Mouse (Mus musculus) cerebellum, adult 11-12 months (tissue): Measurements from ENCODE around the gene B3gat3.

ENCODE experiments used
- DNase-seq: peaks from one replicate; pipeline ENCODE4 v3.0.0; 2022

The B3gat3 gene

GRCm38 (mm10) chr19:8898576-8898975 is 21.6 kb upstream of the B3gat3 start:
- no peak for DNase-seq

GRCm38 (mm10) chr19:8899079-8899478 is 21.1 kb upstream of the B3gat3 start:
- DNase-seq, result no peak

- no peak for DNase-seq
These were observed 16.8 kb upstream of the B3gat3 start for GRCm38 (mm10) chr19:8903412-8903811.

GRCm38 (mm10) chr19:8908531-8908930 is 11.6 kb upstream of the B3gat3 start:
- DNase-seq, result no peak

GRCm38 (mm10) chr19:8911810-8912209 is 8.4 kb upstream of the B3gat3 start:
- DNase-seq, result no peak

- no peak for DNase-seq
These were observed 6.0 kb upstream of the B3gat3 start for GRCm38 (mm10) chr19:8914212-8914611.

GRCm38 (mm10) chr19:8919000-8919399 is 1.2 kb upstream of the B3gat3 start:
- no peak for DNase-seq

- no peak for DNase-seq
These were observed 496 bp upstream of the B3gat3 start for GRCm38 (mm10) chr19:8919684-8920072.

GRCm38 (mm10) chr19:8920836-8921291 is 690 bp downstream of the B3gat3 start:
- DNase-seq, result no peak

GRCm38 (mm10) chr19:8921741-8922140 is 1.6 kb downstream of the B3gat3 start:
- DNase-seq, result no peak

GRCm38 (mm10) chr19:8926766-8927165 is 6.6 kb downstream of the B3gat3 start:
- DNase-seq, result peak; percentile 44

GRCm38 (mm10) chr19:8927891-8928525 is 7.8 kb downstream of the B3gat3 start:
- no peak for DNase-seq

GRCm38 (mm10) chr19:8928689-8929223 is 8.6 kb downstream of the B3gat3 start:
- DNase-seq, result peak; percentile 85

- DNase-seq, result peak; percentile 87
These were observed 9.3 kb downstream of the B3gat3 start, which contains the start of the genes Rom1 and Eml3 for GRCm38 (mm10) chr19:8929224-8930088. Gene Rom1, minus strand, starts transcription at chr19:8929356. Gene Eml3, plus strand, starts transcription at chr19:8929552.

GRCm38 (mm10) chr19:8930117-8930516 is 9.9 kb downstream of the B3gat3 start:
- DNase-seq, result no peak

- no peak for DNase-seq
These were observed 10.6 kb downstream of the B3gat3 start for GRCm38 (mm10) chr19:8930771-8931170.

- DNase-seq, result no peak
These were observed 16.6 kb downstream of the B3gat3 start for GRCm38 (mm10) chr19:8936736-8937135.

- peak; percentile 73 for DNase-seq
These were observed 20.5 kb downstream of the B3gat3 start for GRCm38 (mm10) chr19:8940526-8941133.

GRCm38 (mm10) chr19:8941136-8941514 is 21.0 kb downstream of the B3gat3 start:
- DNase-seq, result peak; percentile 69

- DNase-seq, result peak; percentile 97
These were observed 21.5 kb downstream of the B3gat3 start, which contains the start of gene Mta2 for GRCm38 (mm10) chr19:8941515-8942217. Gene Mta2, plus strand, starts transcription at chr19:8941875.

GRCm38 (mm10) chr19:8942276-8942964 is 22.2 kb downstream of the B3gat3 start:
- no peak for DNase-seq

GRCm38 (mm10) chr19:8943047-8943446 is 22.9 kb downstream of the B3gat3 start:
- no peak for DNase-seq
